Mouse (Mus musculus): ENCODE measurements around the gene Eif2s3x.
"Not testable (repeated sequence)": the region's sequence is repeated elsewhere in the genome, so short reads cannot be mapped to it uniquely, and the experiment has no call there.

Gene Eif2s3x

DNA sequence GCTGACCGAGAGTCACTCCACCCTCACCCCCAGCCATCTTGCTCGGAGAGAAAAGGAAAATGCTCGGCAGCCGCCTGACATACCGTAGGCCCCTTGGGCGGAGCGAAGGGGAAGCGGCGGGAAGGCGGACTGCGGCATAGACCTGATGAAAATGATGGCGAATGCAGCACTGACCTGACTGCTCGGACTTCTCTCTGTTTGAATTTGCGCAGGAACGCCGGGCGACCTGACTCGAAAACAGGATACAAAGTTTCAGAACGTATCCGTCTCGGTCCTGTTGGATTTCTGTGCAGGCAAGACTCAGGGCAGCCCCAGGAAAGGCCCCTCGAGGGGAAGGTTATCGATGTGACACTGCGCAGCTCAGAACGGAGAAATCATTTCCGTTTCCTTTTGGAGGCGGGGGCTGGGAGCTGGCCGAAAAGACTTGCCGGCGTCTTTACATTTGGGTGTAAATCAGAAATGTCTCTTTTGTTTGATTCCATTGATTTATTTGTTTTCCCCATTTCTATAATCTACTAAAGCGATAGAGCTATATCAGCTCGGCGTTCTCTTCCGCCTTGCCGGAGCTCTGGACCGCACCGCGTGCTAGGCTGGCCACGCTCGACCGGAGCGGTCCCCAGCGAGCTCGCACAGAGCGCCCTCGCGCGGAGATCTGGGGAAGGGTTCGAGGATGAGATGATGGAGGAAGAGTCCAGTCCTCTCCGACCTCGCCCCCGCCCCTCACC is at the start of gene Eif2s3x:
Gene Eif2s3x (minus strand): TSS at position 266 of the 725 bp plus-strand sequence.
- peak; percentile 68 to 89 for DNase-seq (ENCODE audit: low spot score in 2 of 2)

DNA sequence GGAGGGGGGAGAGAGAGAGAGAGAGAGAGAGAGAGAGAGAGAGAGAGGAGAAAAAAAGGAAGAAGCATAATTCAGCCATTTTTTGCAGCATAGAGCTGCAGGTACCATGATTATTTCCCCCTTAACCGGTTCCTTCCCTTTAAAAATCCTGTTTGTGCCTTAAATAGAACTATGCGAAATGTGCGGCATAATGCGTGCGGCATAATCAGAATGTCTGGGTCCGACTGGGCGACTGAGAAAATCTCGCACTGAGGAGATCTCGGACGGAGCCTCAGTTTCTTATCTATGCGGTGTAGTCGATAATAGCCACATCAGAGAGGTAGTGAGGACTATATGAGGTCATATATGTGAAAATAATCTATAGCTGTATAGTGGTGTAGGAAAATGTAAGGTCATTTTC is 22.9 kb upstream of the Eif2s3x start:
- no peak for DNase-seq (ENCODE audit: low spot score in 2 of 2)

DNA sequence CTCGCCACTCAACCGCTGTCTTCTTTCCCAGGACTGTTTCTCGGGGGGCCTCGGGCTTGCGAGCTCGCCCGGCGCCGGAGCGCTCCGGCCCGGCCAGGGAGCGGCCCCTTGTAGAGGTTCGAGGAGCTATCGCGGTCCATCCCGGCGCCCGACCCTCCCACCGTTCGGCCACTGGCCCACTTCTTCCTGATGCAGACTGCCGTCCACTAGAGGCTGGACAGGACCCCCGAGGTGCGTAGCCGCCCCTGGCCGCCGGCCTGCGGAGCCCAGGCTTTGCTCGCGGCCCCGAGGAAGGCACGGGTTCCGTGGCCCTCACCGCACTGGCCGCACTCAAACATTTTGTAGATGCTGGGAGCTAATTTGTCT is 22.5 kb upstream of the Eif2s3x start:
- no peak for DNase-seq (ENCODE audit: low spot score in 2 of 2)

DNA sequence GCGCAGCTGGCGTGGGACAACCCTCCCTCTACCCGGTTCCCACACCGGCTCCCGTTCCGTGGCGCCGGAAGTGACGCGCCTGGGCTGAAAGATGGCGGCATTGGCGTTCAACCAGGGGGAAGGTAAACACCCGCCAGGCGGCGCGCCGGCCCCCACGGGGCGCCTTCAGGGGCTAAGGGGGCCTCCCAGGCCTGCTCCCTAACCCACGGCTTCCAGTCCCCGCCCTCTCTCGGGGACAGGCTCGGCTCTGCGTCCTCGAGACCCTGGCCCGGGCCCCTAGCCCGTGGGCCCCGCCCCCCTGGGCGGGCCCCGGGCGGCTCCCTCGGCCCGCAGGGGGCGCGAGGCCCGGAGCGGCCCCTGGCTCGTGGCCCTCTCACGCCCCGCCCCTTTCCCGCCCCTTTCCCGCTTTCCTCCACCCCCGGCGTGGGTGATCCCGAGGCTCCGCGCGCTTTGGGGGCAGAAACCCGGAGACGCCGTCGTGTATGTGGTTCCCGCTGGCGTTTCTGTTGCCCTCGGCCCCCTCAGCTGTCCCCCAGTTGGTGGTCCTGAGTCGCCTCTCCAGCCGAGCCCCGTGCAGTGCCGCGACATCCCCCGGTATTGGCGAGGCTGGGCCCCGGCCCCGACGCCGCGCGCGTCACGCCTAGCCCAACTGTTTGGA is 22.0 kb upstream of the Eif2s3x start, which contains the start of gene Klhl15:
Gene Klhl15 (plus strand): TSS at position 68 of the 658 bp plus-strand sequence.
- DNase-seq (ENCODE audit: low spot score in 2 of 2): peak; percentile 75 to 78

DNA sequence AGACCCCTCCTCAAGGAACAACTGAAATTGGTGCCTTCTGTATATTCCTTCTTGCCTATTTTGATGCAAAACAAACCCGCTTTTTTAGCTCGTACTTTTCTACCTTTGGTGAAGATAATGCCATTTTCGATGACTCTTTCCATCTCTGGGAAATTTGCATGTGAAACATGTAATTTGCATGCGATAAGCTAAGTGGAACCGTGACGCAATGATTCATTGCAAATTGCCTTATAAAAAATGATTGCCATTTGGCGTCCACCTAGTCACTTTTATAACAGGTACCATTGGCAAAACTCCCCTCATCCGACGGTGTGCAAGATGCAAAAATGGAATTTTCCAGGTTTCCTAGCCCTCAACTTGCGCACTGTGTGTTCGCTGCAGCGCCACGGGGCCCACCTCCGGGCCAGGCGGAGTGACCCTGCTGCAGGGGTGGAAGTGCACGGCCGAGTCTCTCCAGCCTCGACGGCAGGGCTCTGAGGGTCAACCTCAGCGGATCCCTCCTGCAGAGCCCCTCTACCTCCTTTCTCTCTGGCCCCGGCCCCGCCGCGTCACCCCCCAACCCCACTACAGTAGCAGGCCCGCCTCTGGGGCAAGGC is 21.4 kb upstream of the Eif2s3x start:
- no peak for DNase-seq (ENCODE audit: low spot score in 2 of 2)

DNA sequence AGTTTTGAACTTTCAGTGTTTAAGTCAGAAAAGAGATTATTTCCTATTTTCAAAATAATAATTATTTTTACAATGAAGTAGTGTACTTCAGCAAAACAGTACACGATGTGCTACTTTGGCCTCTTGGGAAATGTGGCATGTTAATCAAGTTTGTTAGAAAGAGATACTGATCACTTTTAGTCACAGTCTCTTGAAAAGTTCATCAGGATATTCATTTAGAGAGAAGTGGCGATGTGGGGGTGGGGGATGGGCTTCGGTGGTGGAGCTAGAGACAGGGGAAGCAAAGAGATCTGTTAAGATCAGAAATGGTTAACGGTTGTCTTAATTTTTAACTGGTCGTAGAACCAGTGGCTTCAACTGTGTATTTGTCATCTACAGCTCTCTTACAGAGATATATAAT is 20.8 kb upstream of the Eif2s3x start:
- no peak for DNase-seq (ENCODE audit: low spot score in 2 of 2)

DNA sequence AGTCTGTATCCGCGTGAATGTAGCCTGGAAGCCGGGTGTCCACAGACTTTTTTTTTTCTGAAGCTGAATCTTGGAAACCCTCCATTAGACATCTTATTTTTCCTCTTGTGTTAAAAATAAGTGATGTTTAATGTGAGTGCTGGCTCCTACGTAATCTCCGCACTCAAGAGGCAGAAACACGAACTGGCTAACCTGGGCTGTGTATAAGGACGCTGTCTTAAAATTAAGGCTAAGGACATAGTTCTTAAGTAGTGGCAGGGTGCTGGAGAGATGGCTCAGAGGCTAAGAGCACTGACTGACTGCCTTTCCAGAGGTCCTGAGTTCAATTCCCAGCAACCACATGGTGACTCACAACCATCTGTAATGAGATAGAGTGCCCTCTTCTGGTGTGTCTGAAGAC is 722 bp upstream of the Eif2s3x start:
- DNase-seq (ENCODE audit: low spot score in 2 of 2): no peak

DNA sequence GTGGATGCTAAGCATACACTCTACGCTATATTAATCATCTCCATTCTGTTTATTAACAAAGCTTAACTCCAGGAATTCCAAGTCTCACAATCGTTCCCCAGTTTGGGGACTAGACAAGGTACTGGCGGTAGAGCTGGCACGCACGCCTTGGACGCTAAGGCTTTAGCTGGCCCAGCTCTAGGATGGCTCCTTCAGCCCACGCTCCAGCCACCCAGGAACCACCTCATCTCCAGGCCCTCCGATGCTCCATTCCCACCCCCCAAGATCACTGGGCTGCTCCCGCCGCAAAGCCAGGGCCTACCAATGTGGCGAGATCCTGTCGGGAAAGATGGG is 432 bp downstream of the Eif2s3x start:
- no peak for DNase-seq (ENCODE audit: low spot score in 2 of 2)

DNA sequence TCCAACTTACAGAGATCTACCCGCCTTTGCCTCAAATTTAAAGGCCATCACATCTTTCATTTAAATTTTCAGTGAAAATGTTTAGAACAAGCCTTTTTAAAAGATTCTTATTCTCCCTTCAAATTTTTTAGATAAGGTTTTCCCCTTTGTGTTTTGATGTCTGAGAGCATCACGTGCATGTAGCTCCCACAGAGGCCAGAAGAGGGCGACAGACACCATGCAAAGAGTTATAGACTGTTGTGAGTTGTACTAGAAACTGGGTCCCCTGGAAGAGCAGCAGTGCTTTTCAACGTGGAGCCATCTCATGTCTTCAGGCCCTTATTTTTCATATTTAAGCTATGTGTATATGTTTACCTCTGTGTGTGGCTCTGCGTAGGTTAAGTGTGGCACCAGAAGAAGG is 14.9 kb downstream of the Eif2s3x start:
- DNase-seq (ENCODE audit: low spot score in 2 of 2): peak in 1 of 2 experiments; percentile 28

DNA sequence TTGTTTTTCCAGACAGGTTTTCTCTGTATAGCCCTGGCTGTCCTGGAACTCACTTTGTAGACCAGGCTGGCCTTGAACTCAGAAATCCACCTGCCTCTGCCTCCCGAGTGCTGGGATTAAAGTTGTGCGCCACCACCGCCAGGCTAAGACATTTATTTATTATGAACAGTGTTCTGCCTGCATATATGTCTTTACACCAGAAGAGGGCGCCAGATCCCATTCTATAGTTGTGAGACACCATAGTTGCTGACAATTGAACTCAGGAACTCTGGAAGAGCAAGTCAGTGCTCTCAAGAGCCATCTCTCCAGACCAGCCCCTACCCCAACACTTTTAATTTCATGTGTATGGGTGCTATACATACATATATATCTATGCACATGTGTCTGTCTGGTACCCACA is 18.8 kb downstream of the Eif2s3x start:
- not testable (repeated sequence) for DNase-seq (ENCODE audit: low spot score in 2 of 2)

DNA sequence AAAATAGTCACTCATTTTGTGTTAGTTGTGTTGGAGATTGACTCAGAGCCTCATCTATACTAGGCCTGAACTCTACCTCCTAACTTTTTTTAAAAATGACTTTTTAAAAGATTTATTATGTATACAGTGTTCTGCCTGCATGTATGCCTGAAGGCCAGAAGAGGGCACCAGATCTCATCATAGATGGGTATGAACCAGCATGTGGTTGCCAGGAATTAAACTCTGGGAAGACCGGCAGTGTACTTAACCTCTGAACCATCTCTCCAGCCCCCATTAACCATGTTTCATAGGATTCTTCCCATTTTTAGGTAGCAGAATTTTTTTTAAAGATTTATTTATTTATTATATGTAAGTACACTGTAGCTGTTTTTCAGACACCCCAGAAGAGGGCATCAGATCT is 27.5 kb downstream of the Eif2s3x start:
- DNase-seq (ENCODE audit: low spot score in 2 of 2): no peak

DNA sequence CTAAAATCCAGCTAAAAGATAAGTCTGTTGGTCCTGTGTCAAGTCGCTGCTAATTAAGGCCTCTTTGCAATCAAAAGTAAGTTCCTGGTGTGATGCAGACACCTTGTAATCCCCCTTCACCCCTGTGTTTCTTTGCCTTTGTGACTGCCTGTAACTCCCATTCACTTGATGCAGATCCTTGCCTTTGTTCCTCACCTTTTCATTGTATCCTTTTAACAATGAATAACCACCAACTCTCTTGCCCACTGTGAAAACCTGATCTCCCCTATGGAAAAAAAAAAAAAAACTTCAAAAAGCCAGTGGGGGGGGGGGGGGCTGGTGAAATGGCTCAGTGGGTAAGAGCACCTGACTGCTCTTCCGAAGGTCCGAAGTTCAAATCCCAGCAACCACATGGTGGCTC is 28.8 kb downstream of the Eif2s3x start:
- DNase-seq (ENCODE audit: low spot score in 2 of 2): no peak

DNA sequence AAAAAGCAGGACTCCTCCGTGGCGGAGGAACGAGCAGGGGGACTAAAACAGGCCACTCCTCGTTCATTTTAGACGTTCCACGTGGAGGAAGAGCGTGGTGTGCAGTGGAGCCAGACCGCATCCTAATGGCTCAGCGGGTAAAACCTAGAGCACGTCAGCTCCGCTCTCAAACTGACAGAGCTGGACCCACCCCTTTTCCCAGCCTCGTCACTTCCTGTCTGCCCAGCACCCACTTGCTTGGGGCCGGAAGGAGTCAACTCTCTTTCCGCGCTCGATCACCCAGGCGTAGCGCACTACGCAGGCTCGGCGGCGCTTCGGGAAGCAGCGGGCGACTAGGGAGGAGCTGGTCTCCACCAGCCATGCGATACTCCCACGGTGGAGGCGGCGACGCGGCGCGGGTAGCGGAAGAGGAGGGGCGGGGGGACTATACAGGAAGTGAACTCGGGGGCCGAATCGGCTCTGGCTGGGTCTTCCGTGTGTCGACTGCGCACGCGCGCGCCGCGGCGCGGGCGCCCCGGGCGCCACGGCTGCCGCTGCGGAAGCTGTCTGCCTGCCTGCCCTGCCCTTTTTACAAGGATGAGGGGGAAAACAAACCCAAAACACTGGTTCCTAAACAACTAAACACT is 34.8 kb downstream of the Eif2s3x start:
- DNase-seq (ENCODE audit: low spot score in 2 of 2): peak; percentile 68 to 93

DNA sequence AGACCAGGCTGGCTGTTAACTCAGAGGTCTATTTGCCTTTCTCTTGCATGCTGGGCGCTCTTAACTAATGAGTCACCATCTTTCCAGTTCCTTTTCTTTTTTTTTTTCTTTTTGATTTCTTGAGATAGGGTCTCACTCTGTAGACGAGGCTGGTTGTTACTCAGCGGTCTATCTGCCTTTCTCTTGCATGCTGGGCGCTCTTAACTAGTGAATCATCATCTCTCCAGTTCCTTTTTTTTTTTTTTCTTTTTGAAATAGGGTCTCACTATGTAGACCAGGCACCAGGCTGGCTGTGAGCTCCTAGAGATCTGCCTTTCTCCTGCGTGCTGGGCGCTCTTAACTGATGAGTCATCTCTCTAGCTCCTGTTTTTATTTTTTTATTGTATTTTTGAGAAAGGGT is 43.3 kb downstream of the Eif2s3x start:
- DNase-seq (ENCODE audit: low spot score in 2 of 2): no peak

DNA sequence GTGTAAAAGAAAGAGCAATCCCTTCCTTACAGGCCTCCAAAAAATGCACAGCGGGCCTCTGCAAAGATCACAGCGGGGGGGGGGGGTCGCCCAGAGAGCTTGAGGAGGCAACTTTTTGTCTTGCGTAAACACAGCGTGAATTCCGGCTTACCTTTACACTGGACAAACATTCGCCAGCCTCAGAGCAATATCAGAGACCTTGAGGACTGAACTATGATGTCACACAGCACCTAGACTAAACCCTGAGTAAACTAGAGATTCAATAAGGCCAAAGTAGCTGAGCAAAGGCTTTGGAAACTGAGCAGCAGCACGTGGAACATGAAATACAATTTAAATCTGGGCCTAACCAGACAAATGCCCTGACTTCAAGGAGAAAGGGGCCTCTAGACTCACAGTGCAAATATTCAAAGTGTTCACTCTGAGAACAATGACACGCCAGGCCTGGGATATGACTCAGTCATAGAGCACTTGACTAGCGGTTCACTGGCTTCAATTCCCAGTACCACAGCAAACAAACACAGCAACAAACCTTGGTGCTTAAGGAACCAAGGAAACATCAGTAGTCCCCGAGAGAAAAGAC is 60.3 kb downstream of the Eif2s3x start:
- no peak for DNase-seq (ENCODE audit: low spot score in 2 of 2)

DNA sequence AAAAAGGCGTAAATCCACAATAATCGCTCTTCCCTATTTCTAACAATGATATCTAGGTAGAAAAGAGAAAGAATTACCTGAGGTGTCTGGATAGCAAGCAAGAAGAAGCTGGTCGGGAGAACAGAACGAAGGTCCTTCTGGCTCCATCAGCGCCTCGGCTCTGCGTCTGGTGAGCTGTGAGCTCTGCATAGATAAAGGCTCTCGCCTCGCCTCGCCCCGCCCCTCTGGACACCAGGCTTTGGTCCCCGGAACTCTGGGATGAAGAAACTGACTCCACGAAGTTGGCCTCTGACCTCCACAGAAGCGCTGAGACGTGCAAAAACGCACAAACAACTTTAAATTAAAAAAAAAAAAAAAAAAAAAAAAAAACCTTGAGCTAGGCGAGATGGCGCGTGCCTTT is 62.2 kb downstream of the Eif2s3x start:
- no peak for DNase-seq (ENCODE audit: low spot score in 2 of 2)

DNA sequence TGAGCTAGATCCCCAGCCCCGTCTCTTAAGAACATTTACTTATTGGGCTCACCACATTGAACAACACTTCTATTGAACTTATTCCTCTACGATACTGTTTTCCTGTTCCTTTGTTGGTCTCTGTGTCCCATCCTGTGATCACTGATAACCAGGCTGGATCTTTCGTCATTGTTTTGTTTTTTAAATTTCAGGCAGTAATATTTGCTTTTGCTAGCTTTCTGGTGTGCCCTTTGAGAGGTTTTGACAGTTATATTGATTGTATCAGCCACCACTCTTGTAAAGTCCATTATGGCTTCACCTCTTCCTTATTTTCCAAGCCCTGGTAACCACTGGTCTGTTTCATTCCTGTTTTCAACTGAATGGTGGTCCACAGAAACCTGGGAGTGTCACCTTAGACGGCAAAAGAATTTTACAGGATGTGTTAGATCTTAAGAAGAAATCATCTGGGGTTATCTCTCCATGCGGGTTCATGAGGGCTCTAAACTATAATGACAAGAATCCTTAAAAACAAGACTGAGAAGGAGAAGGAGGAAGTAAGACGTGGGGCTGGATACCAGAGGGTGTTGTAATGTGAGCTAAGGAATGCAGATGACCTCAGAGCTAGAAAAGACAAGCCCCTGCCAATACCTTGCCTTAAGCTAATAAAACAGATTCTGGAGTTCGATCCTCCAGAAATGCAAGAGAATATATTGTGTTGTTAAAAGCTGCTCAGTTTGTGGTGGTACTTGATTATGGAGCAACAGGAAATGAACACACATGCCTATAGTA is 70.5 kb downstream of the Eif2s3x start:
- DNase-seq (ENCODE audit: low spot score in 2 of 2): no peak

DNA sequence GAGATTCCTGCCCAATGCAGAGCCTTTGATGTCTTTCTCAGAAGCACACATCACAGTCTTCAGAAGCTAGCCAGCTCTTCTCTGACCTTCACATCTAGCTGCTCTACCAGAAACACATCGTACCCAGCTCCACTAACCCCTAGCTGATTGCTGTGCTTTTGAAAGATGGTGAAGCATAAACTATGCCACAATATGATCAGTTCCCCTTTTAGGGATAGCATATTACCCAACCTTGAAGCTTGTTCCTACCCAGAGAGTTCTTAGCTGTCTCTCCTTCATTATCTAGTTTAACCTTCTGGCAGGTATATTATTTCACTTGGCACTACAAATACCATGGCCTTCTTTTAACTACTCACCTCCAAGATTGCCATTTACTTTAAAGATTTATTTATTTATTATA is 72.6 kb downstream of the Eif2s3x start:
- no peak for DNase-seq (ENCODE audit: low spot score in 2 of 2)
